ENCODE assay signal across 8 mouse cellular contexts in genomic region chr13:94174577-94175279, GRCm38 (mm10).
DNase-seq lines count a peak whose midpoint lies in the region; ATAC-seq lines count a peak whose summit lies in the region.

No protein-coding gene starts in this region.

- peaks cover 6% of the 10 kb centered on the region; the same call in 1 of the 2 replicates for H3K4me1 ChIP-seq in neural tube, embryonic 11.5 days (ENCODE audit: control insufficient read depth, insufficient read depth, low read length)
- H3K4me1 ChIP-seq in hindbrain, embryonic 11.5 days (replicated peaks; ENCODE audit: control insufficient read depth, insufficient read depth, low read length): peaks cover 7% of the 10 kb centered on the region
- peaks cover 60% of the 10 kb centered on the region for H3K4me1 ChIP-seq in midbrain, embryonic 10.5 days

- H3K36me3 ChIP-seq in neural tube, embryonic 11.5 days (ENCODE audit: control insufficient read depth, insufficient read depth, low read length): no peaks in the 10 kb centered on the region
- H3K36me3 ChIP-seq in hindbrain, embryonic 11.5 days (ENCODE audit: control insufficient read depth, insufficient read depth, low read length): no peaks in the 10 kb centered on the region
- no peaks in the 10 kb centered on the region for H3K36me3 ChIP-seq in midbrain, embryonic 10.5 days

- peak overlapping the region; percentile 35; the same call in 1 of the 2 replicates for H3K9ac ChIP-seq in neural tube, embryonic 11.5 days (ENCODE audit: low read length)
- peak overlapping the region; percentile 55 for H3K9ac ChIP-seq in hindbrain, embryonic 11.5 days (ENCODE audit: low read depth, low read length)

- H3K9me3 ChIP-seq in neural tube, embryonic 11.5 days (ENCODE audit: control insufficient read depth, low read length): no peaks in the 10 kb centered on the region
- no peaks in the 10 kb centered on the region for H3K9me3 ChIP-seq in hindbrain, embryonic 11.5 days (ENCODE audit: control insufficient read depth, low read length)
- no peaks in the 10 kb centered on the region for H3K9me3 ChIP-seq in midbrain, embryonic 10.5 days (replicated peaks)

- no peak overlapping the region for H3K27ac ChIP-seq in neural tube, embryonic 11.5 days (ENCODE audit: low read depth, low read length)
- no peak overlapping the region for H3K27ac ChIP-seq in hindbrain, embryonic 11.5 days (ENCODE audit: low read depth, low read length)
- peak overlapping the region; percentile 70; the same call in 1 of the 2 replicates for H3K27ac ChIP-seq in midbrain, embryonic 10.5 days (replicated peaks)

- peak overlapping the region; percentile 89 for H3K4me2 ChIP-seq in neural tube, embryonic 11.5 days (ENCODE audit: low read depth)
- H3K4me2 ChIP-seq in hindbrain, embryonic 11.5 days (replicated peaks; ENCODE audit: low read depth, low read length): peak overlapping the region; percentile 95

- H3K4me3 ChIP-seq in neural tube, embryonic 11.5 days (ENCODE audit: low read depth, low read length): peak overlapping the region; percentile 39
- H3K4me3 ChIP-seq in hindbrain, embryonic 11.5 days (ENCODE audit: low read depth, low read length): peak overlapping the region; percentile 47
- H3K4me3 ChIP-seq in midbrain, embryonic 10.5 days: peak overlapping the region; percentile 68

- no peak for ATAC-seq in neural tube, embryonic 11.5 days (ENCODE audit: insufficient read depth, low FRiP score, low TSS enrichment)
- no peak for ATAC-seq in hindbrain, embryonic 11.5 days (ENCODE audit: low FRiP score)

- H3K27me3 ChIP-seq in neural tube, embryonic 11.5 days (ENCODE audit: control insufficient read depth, insufficient read depth, low read length): 0 out of 2 replicates have a peak, but pooled peaks cover 2% of the 10 kb centered on the region
- peaks cover 16% of the 10 kb centered on the region for H3K27me3 ChIP-seq in hindbrain, embryonic 11.5 days (ENCODE audit: control insufficient read depth, insufficient read depth, low read length)
- peaks cover 71% of the 10 kb centered on the region for H3K27me3 ChIP-seq in midbrain, embryonic 10.5 days (ENCODE audit: low read depth, poor library complexity, severe bottlenecking)

- WGBS in neural tube, embryonic 11.5 days: 29% methylated on average over 16 of the region's 16 CpGs
- WGBS in hindbrain, embryonic 11.5 days: 19% methylated on average over 16 of the region's 16 CpGs
- 12% methylated on average over 16 of the region's 16 CpGs for WGBS in midbrain, embryonic 10.5 days

- peak; percentile 39 to 48 for DNase-seq in cerebellum, adult 18-20 months
- no peak for DNase-seq in cerebellum, adult 11 months
- DNase-seq in neural tube, embryonic 11.5 days (ENCODE audit: low spot score): no peak
- DNase-seq in neural tube, embryonic 10.5 days (ENCODE audit: extremely low spot score, low spot score): no peak
- no peak for DNase-seq in hindbrain, embryonic 11.5 days (ENCODE audit: low spot score)
- DNase-seq in midbrain, embryonic 10.5 days (ENCODE audit: low spot score): no peak
- no peak for DNase-seq in layer of hippocampus, postnatal 14 days (ENCODE audit: low spot score in 2 of 2)
- no peak for DNase-seq in urinary bladder, postnatal 4 days (ENCODE audit: low spot score in 2 of 2)

Comparison
In these comparisons a context has a peak if more than half of its experiments do, and no peak if none do; other contexts are left out.
1. DNase-seq: peak in cerebellum, adult 18-20 months (2 of 2); none in cerebellum, adult 11 months (single experiment), neural tube, embryonic 11.5 days (single experiment), neural tube, embryonic 10.5 days (single experiment), hindbrain, embryonic 11.5 days (single experiment), midbrain, embryonic 10.5 days (single experiment), layer of hippocampus, postnatal 14 days (0 of 2) and urinary bladder, postnatal 4 days (0 of 2).
2. Peak in every context shown above with its lines, with median percentiles within 50 percentile points of each other: H3K4me3 ChIP-seq.